Mouse (Mus musculus): ENCODE results near the gene Loxl1.
A peak's percentile ranks its signal among the peaks of the same experiment; 100 is the strongest.

GRCm38 (mm10) chr9:58295766-58296361 is 17.1 kb downstream of the Loxl1 start:
- TF ChIP-seq POLR2A (IDR thresholded peaks at IDR 0.05; ENCODE audit: insufficient read depth, low read depth, low read length) (no peak), EP300 (IDR thresholded peaks at IDR 0.05; ENCODE audit: insufficient read depth, low read depth, low read length) (0 out of 2 replicates have a peak, but pooled peaks have one; percentile 40), CTCF (IDR thresholded peaks at IDR 0.05) (peak; percentile 42)

All from heart, adult 2 months (tissue).